Mouse (Mus musculus) thymus, adult 2 months (tissue): ENCODE measurements around the gene Xkrx. TPM values are rescaled to one million over a fixed set of nuclear protein-coding genes. Genes with fewer than 3 reads are reported as not detected.

Experiments
- DNase-seq: peaks from one replicate; pipeline ENCODE4 v3.0.0; 2021
- H3K27ac ChIP-seq: fragments of 200-500 bp; 2 replicates; pipeline ENCODE4 v1.5.1; 2012; ENCODE audit warnings: low read length, control low read depth; ENCODE audit not compliant: control insufficient read depth, insufficient read depth
- H3K27me3 ChIP-seq: fragments of 200-500 bp; 2 replicates; pipeline ENCODE4 v1.6.1; 2012; ENCODE audit warnings: mild to moderate bottlenecking, low read length, moderate library complexity, mixed read lengths; ENCODE audit not compliant: control insufficient read depth, insufficient read depth
- H3K36me3 ChIP-seq: fragments of 200-500 bp; 2 replicates; pipeline ENCODE4 v1.6.1; 2012; ENCODE audit warnings: mild to moderate bottlenecking, low read length, moderate library complexity; ENCODE audit not compliant: control insufficient read depth, insufficient read depth
- H3K4me1 ChIP-seq: fragments of 200-500 bp; replicated peaks from 2 replicates; pipeline ENCODE4 v1.6.1; 2012; ENCODE audit warnings: low read length; ENCODE audit not compliant: control insufficient read depth, insufficient read depth
- H3K4me3 ChIP-seq: fragments of 200-500 bp; 2 replicates; pipeline ENCODE4 v1.5.1; 2012; ENCODE audit warnings: mild to moderate bottlenecking, low read length, control low read depth, moderate library complexity; ENCODE audit not compliant: control insufficient read depth, insufficient read depth
- CTCF ChIP-seq: fragments of 200-500 bp; IDR thresholded peaks from 2 replicates; pipeline ENCODE4 v1.5.1; 2012; ENCODE audit warnings: mild to moderate bottlenecking, control low read depth, low read length, moderate library complexity, borderline replicate concordance; ENCODE audit not compliant: control insufficient read depth, poor library complexity, insufficient read depth; ENCODE audit errors: extremely low read depth
- POLR2A ChIP-seq: fragments of 200-500 bp; IDR thresholded peaks from 2 replicates; pipeline ENCODE4 v1.6.1; 2012; ENCODE audit warnings: mild to moderate bottlenecking, low read length, control low read depth, moderate library complexity; ENCODE audit not compliant: control insufficient read depth, poor library complexity, insufficient read depth; ENCODE audit errors: extremely low read depth
- WGBS: fragments of 180-500 bp; shearing (Covaris S2); methylation state at CpG from one replicate; pipeline ENCODE4 v1.1.7; 2018; 5-methylcytosine and 5-hydroxymethylcytosine counted together
- polyA plus RNA-seq: library from polyadenylated mRNA; depleted of rRNA; stranded (reverse); fragments of >200 nt; gene quantifications from 2 replicates; pipeline ENCODE4 v1.2.3, GENCODE M21; 2012

Gene Xkrx
- polyA plus RNA-seq, 1 experiment: 19.1 TPM

- Histone ChIP-seq H3K36me3 (no peaks in the 10 kb centered on the region), H3K27ac (peak overlapping the region; percentile 90), H3K27me3 (no peaks in the 10 kb centered on the region), H3K4me1 (peaks cover 14% of the 10 kb centered on the region), H3K4me3 (peak overlapping the region; percentile 93)
- peak; percentile 42 for DNase-seq
- 3% methylated on average over 11 of the region's 11 CpGs for WGBS
- no peak for TF ChIP-seq POLR2A
- TF ChIP-seq CTCF: no peak
Observed at GRCm38 (mm10) chrX:134162826-134163225, 950 bp upstream of the Xkrx start.

- Histone ChIP-seq H3K27me3 (no peaks in the 10 kb centered on the region), H3K36me3 (no peaks in the 10 kb centered on the region), H3K27ac (no peak overlapping the region), H3K4me3 (no peak overlapping the region), H3K4me1 (peaks cover 18% of the 10 kb centered on the region)
- 90% methylated on average over 2 of the region's 2 CpGs for WGBS
- TF ChIP-seq CTCF: no peak
- no peak for TF ChIP-seq POLR2A
- no peak for DNase-seq
Observed at GRCm38 (mm10) chrX:134160442-134160841, 1.4 kb downstream of the Xkrx start.

GRCm38 (mm10) chrX:134158151-134158550 is 3.7 kb downstream of the Xkrx start:
- no peaks in the 10 kb centered on the region for H3K27me3 ChIP-seq
- peak overlapping the region; percentile 95 for H3K27ac ChIP-seq
- peaks cover 20% of the 10 kb centered on the region for H3K4me1 ChIP-seq
- TF ChIP-seq POLR2A (no peak), CTCF (no peak)
- no peaks in the 10 kb centered on the region for H3K36me3 ChIP-seq
- DNase-seq: peak; percentile 46
- no peak overlapping the region for H3K4me3 ChIP-seq
- WGBS: 10% methylated on average over 7 of the region's 7 CpGs

- no peak overlapping the region for H3K27ac ChIP-seq
Observed at GRCm38 (mm10) chrX:134141986-134142385, 19.9 kb downstream of the Xkrx start.

GRCm38 (mm10) chrX:134141551-134141950 is 20.3 kb downstream of the Xkrx start:
- H3K4me3 ChIP-seq: no peak overlapping the region
- H3K27ac ChIP-seq: no peak overlapping the region
- H3K36me3 ChIP-seq: no peaks in the 10 kb centered on the region
- WGBS: 91% methylated on average over 1 of the region's 1 CpGs
- H3K27me3 ChIP-seq: no peaks in the 10 kb centered on the region
- DNase-seq: no peak
- no peak for TF ChIP-seq CTCF
- TF ChIP-seq POLR2A: no peak
- peaks cover 11% of the 10 kb centered on the region for H3K4me1 ChIP-seq

More at GRCm38 (mm10) chrX:134141986-134142385, 19.9 kb downstream of the Xkrx start:
- no peak for TF ChIP-seq POLR2A
- no peak for TF ChIP-seq CTCF
- Histone ChIP-seq H3K4me3 (no peak overlapping the region), H3K4me1 (peaks cover 11% of the 10 kb centered on the region), H3K36me3 (no peaks in the 10 kb centered on the region), H3K27me3 (no peaks in the 10 kb centered on the region)
- DNase-seq: no peak
- 79% methylated on average over 4 of the region's 4 CpGs for WGBS

- 44% methylated on average over 6 of the region's 6 CpGs for WGBS
- Histone ChIP-seq H3K36me3 (no peaks in the 10 kb centered on the region), H3K27me3 (no peaks in the 10 kb centered on the region), H3K27ac (peak overlapping the region; percentile 4; the same call in 1 of the 2 replicates), H3K4me3 (no peak overlapping the region), H3K4me1 (peaks cover 11% of the 10 kb centered on the region)
- DNase-seq: no peak
- TF ChIP-seq POLR2A: no peak
- TF ChIP-seq CTCF: no peak
Observed at GRCm38 (mm10) chrX:134140024-134140423, 21.9 kb downstream of the Xkrx start.

GRCm38 (mm10) chrX:134133821-134134220 is 28.1 kb downstream of the Xkrx start:
- Histone ChIP-seq H3K4me1 (peaks cover 2% of the 10 kb centered on the region; the same call in 1 of the 2 replicates), H3K4me3 (no peak overlapping the region), H3K27ac (no peak overlapping the region), H3K27me3 (no peaks in the 10 kb centered on the region), H3K36me3 (no peaks in the 10 kb centered on the region)
- TF ChIP-seq CTCF: 0 out of 2 replicates have a peak, but pooled peaks have one; percentile 33
- no peak for TF ChIP-seq POLR2A
- DNase-seq: peak; percentile 32
- 72% methylated on average over 3 of the region's 3 CpGs for WGBS
